Mouse (Mus musculus): ENCODE results near the gene Ptprn2. TPM values are rescaled to one million over a fixed set of nuclear protein-coding genes. Genes with fewer than 3 reads are reported as not detected.

Gene Ptprn2
- polyA plus RNA-seq, 1 experiment from 2014 or later: 0.05 TPM

- no peak overlapping the region for H3K9ac ChIP-seq
- no peaks in the 10 kb centered on the region for H3K36me3 ChIP-seq
- no peaks in the 10 kb centered on the region for H3K4me1 ChIP-seq (replicated peaks)
- peaks cover 97% of the 10 kb centered on the region for H3K27me3 ChIP-seq
- H3K9me3 ChIP-seq (replicated peaks): no peaks in the 10 kb centered on the region
- no peak overlapping the region for H3K27ac ChIP-seq
- no peak overlapping the region for H3K4me2 ChIP-seq
- ATAC-seq (ENCODE audit: low read depth): no peak
- H3K4me3 ChIP-seq (replicated peaks): no peak overlapping the region
- WGBS (ENCODE audit: insufficient replicate concordance): 4% methylated on average over 33 of the region's 33 CpGs
- DNase-seq: no peak
Measured at GRCm38 (mm10) chr12:117155307-117156220, 670.0 kb downstream of the Ptprn2 start.

- no peak overlapping the region for H3K4me3 ChIP-seq (replicated peaks)
- no peak overlapping the region for H3K9ac ChIP-seq
- H3K27ac ChIP-seq: no peak overlapping the region
- H3K4me2 ChIP-seq: no peak overlapping the region
- H3K9me3 ChIP-seq (replicated peaks): no peaks in the 10 kb centered on the region
- no peak for DNase-seq
- no peaks in the 10 kb centered on the region for H3K4me1 ChIP-seq (replicated peaks)
- WGBS (ENCODE audit: insufficient replicate concordance): 29% methylated on average over 5 of the region's 5 CpGs
- H3K36me3 ChIP-seq: no peaks in the 10 kb centered on the region
- peaks cover 97% of the 10 kb centered on the region for H3K27me3 ChIP-seq
- ATAC-seq (ENCODE audit: low read depth): no peak
Measured at GRCm38 (mm10) chr12:117156256-117156655, 670.7 kb downstream of the Ptprn2 start.

GRCm38 (mm10) chr12:117156786-117157185, 671.3 kb downstream of the Ptprn2 start:
- no peak for ATAC-seq (ENCODE audit: low read depth)
- H3K4me2 ChIP-seq: no peak overlapping the region
- no peaks in the 10 kb centered on the region for H3K9me3 ChIP-seq (replicated peaks)
- peaks cover 97% of the 10 kb centered on the region for H3K27me3 ChIP-seq
- 56% methylated on average over 3 of the region's 3 CpGs for WGBS (ENCODE audit: insufficient replicate concordance)
- DNase-seq: no peak
- H3K9ac ChIP-seq: no peak overlapping the region
- H3K36me3 ChIP-seq: no peaks in the 10 kb centered on the region
- no peak overlapping the region for H3K4me3 ChIP-seq (replicated peaks)
- H3K27ac ChIP-seq: no peak overlapping the region
- no peaks in the 10 kb centered on the region for H3K4me1 ChIP-seq (replicated peaks)

GRCm38 (mm10) chr12:117157249-117157648, 671.7 kb downstream of the Ptprn2 start:
- Histone ChIP-seq H3K4me1 (replicated peaks) (no peaks in the 10 kb centered on the region), H3K4me2 (no peak overlapping the region), H3K27me3 (peaks cover 97% of the 10 kb centered on the region), H3K27ac (no peak overlapping the region), H3K36me3 (no peaks in the 10 kb centered on the region), H3K4me3 (replicated peaks) (no peak overlapping the region), H3K9ac (no peak overlapping the region), H3K9me3 (replicated peaks) (no peaks in the 10 kb centered on the region)
- 36% methylated on average over 2 of the region's 2 CpGs for WGBS (ENCODE audit: insufficient replicate concordance)
- no peak for DNase-seq
- ATAC-seq (ENCODE audit: low read depth): no peak

GRCm38 (mm10) chr12:117157660-117158386, 672.3 kb downstream of the Ptprn2 start:
- WGBS (ENCODE audit: insufficient replicate concordance): 17% methylated on average over 9 of the region's 9 CpGs
- H3K9ac ChIP-seq: no peak overlapping the region

GRCm38 (mm10) chr12:117158950-117159668, 673.6 kb downstream of the Ptprn2 start:
- no peak overlapping the region for H3K9ac ChIP-seq
- ATAC-seq (ENCODE audit: low read depth) (no peak), DNase-seq (no peak)
- H3K36me3 ChIP-seq: no peaks in the 10 kb centered on the region
- no peaks in the 10 kb centered on the region for H3K9me3 ChIP-seq (replicated peaks)
- no peak overlapping the region for H3K4me3 ChIP-seq (replicated peaks)
- H3K27me3 ChIP-seq: peaks cover 85% of the 10 kb centered on the region
- H3K27ac ChIP-seq: no peak overlapping the region
- no peak overlapping the region for H3K4me2 ChIP-seq
- no peaks in the 10 kb centered on the region for H3K4me1 ChIP-seq (replicated peaks)
- WGBS (ENCODE audit: insufficient replicate concordance): 11% methylated on average over 17 of the region's 17 CpGs

More at GRCm38 (mm10) chr12:117157660-117158386, 672.3 kb downstream of the Ptprn2 start:
- Histone ChIP-seq H3K4me1 (replicated peaks) (no peaks in the 10 kb centered on the region), H3K4me2 (no peak overlapping the region), H3K27me3 (peaks cover 95% of the 10 kb centered on the region), H3K36me3 (no peaks in the 10 kb centered on the region), H3K27ac (no peak overlapping the region), H3K9me3 (replicated peaks) (no peaks in the 10 kb centered on the region), H3K4me3 (replicated peaks) (no peak overlapping the region)
- DNase-seq: no peak
- ATAC-seq (ENCODE audit: low read depth): no peak

GRCm38 (mm10) chr12:117159669-117160210, 674.2 kb downstream of the Ptprn2 start:
- ATAC-seq (ENCODE audit: low read depth): no peak
- 6% methylated on average over 15 of the region's 15 CpGs for WGBS (ENCODE audit: insufficient replicate concordance)
- Histone ChIP-seq H3K27ac (no peak overlapping the region), H3K9ac (no peak overlapping the region), H3K36me3 (no peaks in the 10 kb centered on the region), H3K4me2 (no peak overlapping the region), H3K4me3 (replicated peaks) (no peak overlapping the region), H3K4me1 (replicated peaks) (no peaks in the 10 kb centered on the region), H3K9me3 (replicated peaks) (no peaks in the 10 kb centered on the region), H3K27me3 (peaks cover 79% of the 10 kb centered on the region)
- DNase-seq: no peak

- H3K27me3 ChIP-seq: peaks cover 76% of the 10 kb centered on the region
- no peak overlapping the region for H3K4me2 ChIP-seq
- H3K4me3 ChIP-seq (replicated peaks): no peak overlapping the region
- ATAC-seq (ENCODE audit: low read depth) (no peak), DNase-seq (no peak)
- no peaks in the 10 kb centered on the region for H3K36me3 ChIP-seq
- WGBS (ENCODE audit: insufficient replicate concordance): 7% methylated on average over 30 of the region's 30 CpGs
- H3K9me3 ChIP-seq (replicated peaks): no peaks in the 10 kb centered on the region
- H3K9ac ChIP-seq: no peak overlapping the region
- no peak overlapping the region for H3K27ac ChIP-seq
- H3K4me1 ChIP-seq (replicated peaks): no peaks in the 10 kb centered on the region
Measured at GRCm38 (mm10) chr12:117160211-117160891, 674.8 kb downstream of the Ptprn2 start.

- peaks cover 61% of the 10 kb centered on the region for H3K27me3 ChIP-seq
- ATAC-seq (ENCODE audit: low read depth): no peak
Measured at GRCm38 (mm10) chr12:117162180-117162579, 676.7 kb downstream of the Ptprn2 start.

GRCm38 (mm10) chr12:117163789-117164188, 678.3 kb downstream of the Ptprn2 start:
- Histone ChIP-seq H3K27me3 (peaks cover 44% of the 10 kb centered on the region), H3K4me2 (no peak overlapping the region), H3K4me1 (replicated peaks) (no peaks in the 10 kb centered on the region), H3K9ac (no peak overlapping the region), H3K36me3 (no peaks in the 10 kb centered on the region), H3K4me3 (replicated peaks) (no peak overlapping the region), H3K9me3 (replicated peaks) (no peaks in the 10 kb centered on the region), H3K27ac (no peak overlapping the region)
- WGBS (ENCODE audit: insufficient replicate concordance): 40% methylated on average over 3 of the region's 3 CpGs
- ATAC-seq (ENCODE audit: low read depth): no peak
- DNase-seq: no peak

More at GRCm38 (mm10) chr12:117162180-117162579, 676.7 kb downstream of the Ptprn2 start:
- DNase-seq: no peak
- WGBS (ENCODE audit: insufficient replicate concordance): 42% methylated on average over 3 of the region's 3 CpGs
- no peak overlapping the region for H3K9ac ChIP-seq
- H3K4me3 ChIP-seq (replicated peaks): no peak overlapping the region
- no peak overlapping the region for H3K4me2 ChIP-seq
- H3K4me1 ChIP-seq (replicated peaks): no peaks in the 10 kb centered on the region
- H3K9me3 ChIP-seq (replicated peaks): no peaks in the 10 kb centered on the region
- no peak overlapping the region for H3K27ac ChIP-seq
- no peaks in the 10 kb centered on the region for H3K36me3 ChIP-seq

Data from liver, embryonic 13.5 days (tissue).